ENCODE assay signal across 15 mouse cellular contexts in genomic region chr9:84739266-84739665, GRCm38 (mm10).
"Had no signal": no experiment of that assay in that cellular context is flagged by ENCODE, and none has a peak within 500 bp of the region (broad histone marks: within the 10 kb centered on the region; RNA-seq: fewer than 3 reads in every experiment).

No protein-coding gene starts in this region.

- H3K4me1 ChIP-seq: limb, embryonic 12.5 days; midbrain, embryonic 10.5 days; neural tube, embryonic 15.5 days; stomach, embryonic 15.5 days had no signal

- H3K27ac ChIP-seq: kidney, postnatal 0 days; layer of hippocampus, adult 2 months; limb, embryonic 12.5 days; midbrain, embryonic 10.5 days; neural tube, embryonic 15.5 days; stomach, embryonic 15.5 days had no signal

- H3K4me3 ChIP-seq: layer of hippocampus, adult 2 months; limb, embryonic 12.5 days; midbrain, embryonic 10.5 days; myocyte; neural tube, embryonic 15.5 days; stomach, embryonic 15.5 days had no signal

- H3K9ac ChIP-seq: limb, embryonic 12.5 days; neural tube, embryonic 15.5 days; stomach, embryonic 15.5 days had no signal

- H3K36me3 ChIP-seq: limb, embryonic 12.5 days; midbrain, embryonic 10.5 days; neural tube, embryonic 15.5 days; stomach, embryonic 15.5 days had no signal

- DNase-seq: kidney, adult 9 months; kidney, postnatal 4 days; lung, postnatal 36 days; midbrain, embryonic 14.5 days; right cerebral cortex, postnatal 4 days; thymus, adult 2 months; thymus, postnatal 25 days had no signal

- H3K4me2 ChIP-seq: limb, embryonic 12.5 days; liver, embryonic 11.5 days; neural tube, embryonic 15.5 days; stomach, embryonic 15.5 days had no signal

- H3K9me3 ChIP-seq: limb, embryonic 12.5 days; midbrain, embryonic 10.5 days; neural tube, embryonic 15.5 days; stomach, embryonic 15.5 days had no signal

- H3K27me3 ChIP-seq: limb, embryonic 12.5 days; neural tube, embryonic 15.5 days; stomach, embryonic 15.5 days had no signal
